Mouse (Mus musculus) inflammation-experienced regulatory T-cells, adult 6 months (primary cell): ENCODE results near the gene 1700021F05Rik. TPM values are rescaled to one million over a fixed set of nuclear protein-coding genes. Genes with fewer than 3 reads are reported as not detected.

ENCODE experiments used
- ATAC-seq: one replicate; pipeline ENCODE4 v1.8.0; 2017
- polyA plus RNA-seq, 3 experiments: library from polyadenylated mRNA; unstranded; fragments of 100-300 nt; shearing (Covaris generic); gene quantifications; one replicate each; pipeline ENCODE4 v1.2.1; 2017

1700021F05Rik gene
- polyA plus RNA-seq, 3 experiments from 2014 or later = 25.8 to 32.8 (median 28.4) TPM

DNA sequence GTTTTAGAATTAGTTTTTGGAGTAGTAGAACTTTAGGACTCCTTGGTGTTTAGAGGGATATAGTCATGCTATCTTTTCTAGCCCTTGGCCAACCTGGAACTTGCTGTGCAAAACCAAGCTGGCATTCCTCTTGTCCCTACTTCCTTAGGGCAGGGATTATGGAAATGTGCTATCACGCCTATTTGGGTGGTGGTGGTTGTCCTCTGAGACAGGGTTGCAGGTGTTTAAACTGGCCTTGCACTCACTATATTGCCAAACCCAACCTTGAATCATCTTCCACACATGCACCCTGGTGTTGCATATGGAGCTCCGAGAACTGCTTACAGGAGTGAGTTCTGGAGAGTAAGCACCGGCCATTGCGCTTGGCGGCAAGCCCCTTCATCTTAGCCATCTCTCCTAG, 58.8 kb downstream of the 1700021F05Rik start:
- no peak for ATAC-seq

DNA sequence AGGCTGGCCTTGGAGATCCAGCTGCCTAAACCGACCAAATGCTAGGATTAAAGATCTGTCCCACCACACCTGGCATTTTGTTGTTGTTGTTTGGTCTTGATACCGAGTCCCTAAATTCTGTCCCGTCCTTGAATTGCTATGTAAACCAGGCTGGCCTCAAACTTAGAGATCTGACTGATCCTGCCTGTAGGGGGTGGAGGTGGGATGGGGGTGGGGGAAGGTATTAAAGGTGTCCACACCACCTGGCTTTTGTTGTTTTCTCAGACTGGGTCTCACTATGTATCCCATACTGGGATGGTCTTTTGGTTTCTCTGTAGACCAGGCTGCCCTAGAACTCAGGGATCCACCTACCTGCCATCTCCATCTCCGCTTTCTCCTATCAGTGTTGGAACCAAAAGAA, 59.6 kb downstream of the 1700021F05Rik start:
- no peak for ATAC-seq

DNA sequence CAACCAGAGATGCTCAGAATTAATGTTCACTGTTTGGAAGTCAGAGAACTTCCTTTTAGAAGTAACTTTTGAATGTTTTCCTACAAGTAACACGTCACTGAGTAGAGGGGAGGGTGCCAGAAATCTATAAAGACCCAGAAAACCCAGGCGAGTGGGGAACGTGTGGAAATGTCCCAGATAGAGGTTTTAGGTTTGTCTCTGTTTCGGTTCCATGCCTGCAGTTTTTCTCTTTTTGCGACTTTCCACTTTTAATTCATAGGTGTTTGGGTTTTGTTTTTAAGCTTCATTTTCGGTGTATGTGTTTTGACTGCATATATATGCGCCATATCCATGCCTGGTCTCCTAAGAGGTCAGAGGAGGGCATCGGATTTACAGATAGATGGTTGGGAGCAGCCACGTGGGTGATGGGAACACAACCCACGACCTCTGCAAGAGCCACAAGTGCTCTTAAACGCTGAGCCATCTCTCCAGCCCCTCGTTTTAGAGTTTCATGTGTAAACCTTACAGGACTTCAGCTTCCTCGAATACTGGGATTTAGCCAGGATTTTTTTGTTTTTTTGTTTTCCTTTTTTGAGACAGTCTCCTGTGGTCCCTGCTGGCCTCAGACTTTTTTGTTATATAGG, 60.5 kb downstream of the 1700021F05Rik start:
- peak; percentile 10 for ATAC-seq

DNA sequence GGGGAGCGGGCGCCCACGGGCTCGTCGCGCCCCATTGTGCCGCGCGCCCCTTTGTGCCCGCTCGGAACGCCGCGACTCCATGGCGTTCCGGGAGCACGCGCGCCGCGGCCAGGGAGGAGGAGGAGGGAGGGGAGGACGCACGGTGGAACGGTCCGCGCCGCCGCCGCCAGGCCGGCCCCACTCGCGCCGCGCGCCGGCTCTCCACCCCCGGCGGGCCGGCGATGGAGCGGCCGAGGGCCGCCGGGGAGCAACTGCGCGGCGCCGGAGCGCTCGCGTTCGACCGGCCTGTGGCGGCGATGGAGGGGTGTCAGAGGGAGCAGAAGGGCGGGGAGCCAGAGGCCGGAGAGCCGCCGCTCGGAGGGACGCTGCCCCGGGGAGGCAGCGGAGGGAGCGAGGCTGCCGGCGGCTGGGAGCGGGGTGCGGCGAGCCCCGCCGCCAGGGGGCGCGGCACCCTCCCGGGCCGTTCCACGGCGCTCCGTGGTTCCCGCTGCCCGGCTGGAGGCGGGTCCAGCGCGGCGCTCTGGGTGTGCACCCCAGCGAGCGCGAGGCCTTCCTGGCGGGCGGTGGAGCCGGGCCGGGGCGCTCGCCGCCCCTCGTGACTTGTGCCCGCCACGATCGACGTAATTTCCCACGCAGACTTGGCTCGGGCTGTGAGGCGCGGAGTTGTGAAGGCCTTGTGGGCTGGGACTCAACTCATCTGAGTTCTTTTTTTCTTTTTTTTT, 61.2 kb downstream of the 1700021F05Rik start:
- peak; percentile 81 for ATAC-seq

DNA sequence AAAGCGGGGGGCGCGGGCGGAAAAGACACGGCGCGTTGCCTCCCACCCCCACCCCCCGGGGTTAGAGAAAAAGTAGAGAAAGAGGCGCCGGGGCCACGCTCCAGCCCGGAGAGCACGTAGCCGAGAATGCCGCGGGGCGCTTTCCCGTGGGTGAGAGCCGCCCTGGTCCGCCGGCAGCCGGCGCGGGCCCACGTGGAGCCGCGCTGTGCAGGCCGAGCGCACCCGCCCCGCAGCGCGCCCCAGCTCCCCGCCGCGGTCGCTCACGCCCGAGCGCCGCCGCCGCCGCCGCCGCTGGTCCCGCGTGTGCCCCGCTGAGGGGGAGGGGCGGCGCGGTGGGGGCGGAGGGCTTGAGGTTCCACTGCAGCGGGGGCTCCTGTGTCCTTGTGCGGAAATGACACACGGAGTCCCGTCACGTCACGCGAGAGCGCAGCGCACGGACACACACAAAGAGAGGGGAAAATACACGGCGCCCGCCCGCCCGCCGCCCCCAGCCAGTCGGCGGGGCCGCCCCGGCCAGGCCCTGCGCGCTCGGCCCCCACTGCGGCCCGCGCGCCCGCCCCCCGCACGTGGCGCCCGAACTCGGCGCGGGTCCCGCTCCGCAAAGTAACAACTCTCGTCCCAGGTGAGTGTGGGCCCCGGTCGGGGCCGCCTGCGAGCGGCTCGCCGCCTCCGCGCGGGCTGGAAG, 61.9 kb downstream of the 1700021F05Rik start, which contains the start of gene Bend3:
Bend3 (plus strand) TSS at position 81 of the 685 bp plus-strand sequence.
- ATAC-seq = peak; percentile 23

DNA sequence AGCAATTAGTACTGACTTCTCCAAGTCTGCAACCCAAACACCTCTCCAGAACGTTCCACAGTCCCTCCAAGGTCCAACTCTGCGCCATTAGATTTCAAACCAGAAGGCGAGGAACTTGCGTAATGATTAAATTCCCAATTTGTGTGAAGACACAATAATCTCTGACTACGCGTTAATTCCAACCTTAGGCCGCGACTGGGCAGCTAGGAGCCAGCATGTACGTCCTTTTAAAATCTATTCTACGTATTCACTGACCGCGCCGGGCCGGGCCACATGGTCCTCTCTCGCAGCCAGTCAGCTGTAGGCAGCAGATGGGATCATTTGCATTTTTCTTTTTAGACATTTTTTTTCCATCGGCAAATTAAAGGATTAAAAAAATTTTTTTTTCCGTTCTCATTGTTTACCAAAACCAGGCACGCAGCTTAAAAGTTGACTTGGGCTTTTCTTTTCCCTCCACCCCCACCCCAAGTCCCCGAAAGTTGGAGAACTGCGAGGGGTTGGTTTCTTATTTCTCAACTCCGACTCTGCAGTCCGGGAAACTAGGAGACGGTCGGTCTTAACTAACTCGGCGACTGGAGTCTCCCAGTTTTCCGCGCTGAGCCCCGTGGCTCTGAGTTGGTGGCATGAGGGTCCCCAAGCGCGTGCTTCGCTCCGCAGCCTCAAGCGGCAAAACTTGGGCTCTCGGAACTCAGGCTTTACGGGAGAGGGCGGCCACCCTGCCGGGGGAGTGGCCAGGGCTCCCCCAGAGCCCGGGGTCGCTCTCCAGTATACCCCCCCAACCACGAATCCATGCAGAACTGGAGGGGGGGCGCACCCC, 62.7 kb downstream of the 1700021F05Rik start:
- peak; percentile 1 for ATAC-seq

DNA sequence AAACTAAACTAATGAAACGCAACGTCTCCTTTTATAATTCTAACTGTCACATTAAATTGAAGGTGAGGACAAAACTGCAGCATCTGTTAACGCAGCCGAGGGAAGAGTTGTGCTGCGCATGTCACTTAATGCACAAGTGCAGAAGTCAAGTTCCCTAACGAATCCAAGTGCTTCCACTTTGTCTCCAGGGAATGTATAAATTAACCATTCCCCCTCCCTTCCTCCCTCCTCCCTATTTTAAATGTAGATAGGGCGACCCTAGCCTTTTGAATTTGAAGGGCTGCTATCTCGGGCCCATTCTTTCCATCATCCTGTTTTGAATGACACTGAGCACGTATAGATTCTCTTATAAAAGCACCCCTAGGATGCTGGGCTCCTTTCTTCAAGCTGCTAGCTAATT, 63.3 kb downstream of the 1700021F05Rik start:
- ATAC-seq = no peak

DNA sequence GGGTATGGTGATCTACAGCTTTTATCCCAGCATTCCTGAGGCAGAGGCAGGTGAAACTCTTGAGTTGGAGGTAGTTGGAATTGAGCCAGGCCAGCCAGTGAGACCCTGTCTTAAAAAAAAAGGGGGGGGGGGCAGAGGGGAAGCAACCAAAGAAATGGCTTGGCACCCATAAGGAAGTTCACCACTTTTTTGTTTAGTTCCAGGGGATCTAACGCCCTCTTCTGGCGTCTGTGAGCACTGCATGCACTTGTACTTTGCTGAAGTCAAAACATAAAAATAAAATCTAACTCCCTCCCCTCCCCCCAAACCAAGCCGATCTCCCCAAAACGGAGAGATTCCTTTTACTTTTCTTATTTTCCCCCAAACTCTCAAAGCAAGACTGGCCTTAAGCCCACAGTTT, 65.4 kb downstream of the 1700021F05Rik start:
- no peak for ATAC-seq

Other genes with a start within 250 kb of the 1700021F05Rik start
- 1 to 10 TPM in 1 of 3 experiments, under 1 TPM in 2; 0.85 to 1.2 (median 0.87) TPM for gene Bend3, start 62.2 kb downstream of the 1700021F05Rik start, polyA plus RNA-seq
- 10 to 100 TPM; 19.9 to 45.5 (median 35.2) TPM for gene Gm9803, start 16.9 kb downstream of the 1700021F05Rik start, polyA plus RNA-seq
- 1 to 10 TPM in 2 of 3 experiments, under 1 TPM in 1; 0.43 to 2.3 (median 2.2) TPM for gene Cd24a, start 37.3 kb upstream of the 1700021F05Rik start, polyA plus RNA-seq